Mouse (Mus musculus): ENCODE results near the gene Sel1l.

Gene Sel1l

DNA sequence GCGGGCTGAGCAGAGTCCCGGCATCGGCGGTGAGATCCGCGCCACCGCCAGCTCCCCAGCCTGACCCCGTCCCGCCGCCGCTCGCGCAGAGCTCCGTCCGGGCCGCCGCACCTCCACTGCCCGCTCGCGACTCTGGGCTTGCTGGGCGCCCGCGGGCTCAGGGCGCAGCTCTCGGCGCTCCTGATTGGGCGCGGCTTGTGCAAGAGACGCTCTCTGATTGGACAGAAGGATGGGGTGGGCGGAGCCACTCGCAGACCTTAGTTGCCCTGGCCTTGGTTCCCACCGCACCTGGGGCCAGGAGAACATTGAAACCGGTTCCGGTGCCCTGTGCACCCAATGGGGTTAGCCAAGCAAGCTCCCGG is 70.0 kb downstream of the Sel1l start:
- peak; percentile 60 to 67 for DNase-seq (ENCODE audit: low spot score in 2 of 2)

DNA sequence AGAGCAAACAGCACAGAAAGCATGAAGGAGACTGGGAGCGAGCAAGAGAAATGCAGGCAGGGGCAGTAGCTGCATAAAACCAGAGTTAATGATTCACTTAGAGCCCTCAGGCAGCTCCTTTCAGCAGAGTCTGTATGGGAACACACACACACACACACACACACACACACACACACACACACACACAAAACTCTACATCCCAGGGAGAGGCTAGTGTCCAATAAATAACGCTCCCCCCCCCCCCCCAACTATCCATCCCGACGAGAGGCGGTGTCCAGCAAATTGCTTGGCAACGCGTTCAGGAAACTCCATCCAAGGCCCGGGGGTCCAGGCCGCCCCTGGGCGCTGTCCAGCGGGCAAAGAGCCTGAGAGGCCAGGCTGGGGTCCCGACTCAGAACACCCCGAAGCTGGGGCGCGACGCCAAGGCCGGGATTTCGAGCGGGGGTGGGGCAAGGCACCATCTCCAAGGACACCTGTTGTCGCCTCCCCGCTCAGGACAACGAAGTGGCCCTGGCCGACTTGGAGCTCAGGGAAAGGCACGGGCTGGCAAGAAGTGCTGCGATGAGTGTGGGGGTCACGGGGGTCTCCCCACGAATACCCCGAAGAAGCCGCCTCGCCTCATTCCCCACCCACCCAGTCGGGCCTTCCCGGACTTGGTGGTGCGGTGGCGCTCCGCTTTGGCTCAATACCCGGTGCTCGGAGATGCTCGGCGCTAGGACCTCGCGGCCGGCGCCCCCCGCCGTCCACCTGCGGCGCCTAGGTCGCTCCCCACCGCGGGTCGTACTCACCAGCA is 70.5 kb downstream of the Sel1l start:
- peak in 1 of 2 experiments; percentile 34 for DNase-seq (ENCODE audit: low spot score in 2 of 2)

DNA sequence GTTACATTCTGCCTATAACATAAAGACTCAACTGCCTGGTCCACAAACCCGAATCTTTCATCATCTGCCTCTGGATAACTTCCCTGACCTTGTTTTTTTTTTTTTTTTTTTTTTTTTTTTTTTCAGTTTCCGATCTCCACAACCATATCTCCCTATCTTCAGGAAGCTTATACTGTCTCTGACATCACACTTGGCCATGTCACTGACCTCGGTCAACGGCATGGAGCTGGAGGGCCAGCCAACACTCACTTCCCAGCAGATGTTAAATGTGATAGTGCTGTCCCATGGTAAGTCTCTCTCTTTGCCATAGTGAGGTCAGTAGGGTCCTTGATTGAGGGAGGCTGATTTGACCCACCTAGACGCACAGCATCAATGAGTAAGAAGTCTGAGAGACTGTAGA is 72.6 kb downstream of the Sel1l start:
- no peak for DNase-seq (ENCODE audit: low spot score in 2 of 2)

DNA sequence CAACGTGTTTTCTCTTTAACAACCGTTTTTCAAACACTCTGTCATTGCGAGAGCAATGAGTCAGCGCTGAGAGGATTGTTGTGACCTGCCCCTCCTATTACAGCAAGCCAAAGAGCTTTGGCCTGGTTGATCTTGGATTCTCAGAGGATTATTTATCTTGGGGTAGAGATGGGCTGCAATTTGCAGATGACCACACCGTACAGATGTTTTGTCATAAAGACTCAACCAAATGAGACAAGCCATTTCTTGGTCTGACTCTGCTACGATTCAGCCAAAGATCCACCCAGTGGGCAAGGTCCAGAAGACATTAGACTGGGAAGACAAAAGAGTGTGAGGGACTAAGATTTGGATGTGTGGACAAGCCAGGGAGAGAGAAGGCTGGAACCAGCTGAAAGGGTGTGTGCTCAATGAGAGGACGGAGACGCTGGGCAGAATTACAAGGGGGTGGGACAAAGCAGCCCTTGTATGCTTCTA is 74.1 kb downstream of the Sel1l start:
- no peak for DNase-seq (ENCODE audit: low spot score in 2 of 2)

DNA sequence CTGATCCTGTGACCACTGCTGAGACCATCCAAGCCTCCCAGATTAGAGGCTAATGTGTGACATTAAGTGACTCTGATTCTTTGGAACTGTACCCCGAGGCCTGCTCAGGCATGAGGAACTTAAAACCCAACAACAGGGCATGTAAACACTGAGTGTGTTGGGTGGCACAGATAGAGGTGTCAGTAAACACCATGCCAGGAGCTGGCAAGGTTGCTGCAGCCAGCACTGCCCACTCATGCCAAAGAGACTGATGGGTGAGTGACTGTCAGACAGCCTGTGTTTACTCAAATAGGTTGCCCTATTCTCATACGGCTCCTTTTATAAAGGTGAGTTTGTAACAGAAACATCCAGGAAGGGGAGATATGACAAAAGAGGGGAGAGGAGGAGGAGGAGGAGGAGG is 80.1 kb downstream of the Sel1l start:
- DNase-seq (ENCODE audit: low spot score in 2 of 2) = no peak

DNA sequence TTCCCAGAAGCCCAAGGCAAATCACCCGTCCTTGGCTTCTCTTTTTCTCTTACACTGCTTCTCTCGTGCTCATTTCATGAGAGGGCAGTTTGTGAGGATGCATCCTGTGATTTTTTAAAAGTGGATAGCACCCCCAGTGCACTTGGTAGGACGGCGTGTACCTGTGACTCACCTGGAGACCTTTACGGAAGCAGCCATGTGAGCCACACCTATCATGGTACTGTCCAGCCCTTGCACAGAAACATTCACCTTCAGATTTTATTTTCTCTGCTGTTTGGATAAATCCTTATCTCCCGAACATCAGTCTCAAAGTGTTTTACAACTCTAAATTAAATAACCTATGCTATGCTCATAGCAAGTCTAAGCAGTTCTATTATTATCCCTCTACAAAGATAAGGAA is 80.8 kb downstream of the Sel1l start:
- no peak for DNase-seq (ENCODE audit: low spot score in 2 of 2)

DNA sequence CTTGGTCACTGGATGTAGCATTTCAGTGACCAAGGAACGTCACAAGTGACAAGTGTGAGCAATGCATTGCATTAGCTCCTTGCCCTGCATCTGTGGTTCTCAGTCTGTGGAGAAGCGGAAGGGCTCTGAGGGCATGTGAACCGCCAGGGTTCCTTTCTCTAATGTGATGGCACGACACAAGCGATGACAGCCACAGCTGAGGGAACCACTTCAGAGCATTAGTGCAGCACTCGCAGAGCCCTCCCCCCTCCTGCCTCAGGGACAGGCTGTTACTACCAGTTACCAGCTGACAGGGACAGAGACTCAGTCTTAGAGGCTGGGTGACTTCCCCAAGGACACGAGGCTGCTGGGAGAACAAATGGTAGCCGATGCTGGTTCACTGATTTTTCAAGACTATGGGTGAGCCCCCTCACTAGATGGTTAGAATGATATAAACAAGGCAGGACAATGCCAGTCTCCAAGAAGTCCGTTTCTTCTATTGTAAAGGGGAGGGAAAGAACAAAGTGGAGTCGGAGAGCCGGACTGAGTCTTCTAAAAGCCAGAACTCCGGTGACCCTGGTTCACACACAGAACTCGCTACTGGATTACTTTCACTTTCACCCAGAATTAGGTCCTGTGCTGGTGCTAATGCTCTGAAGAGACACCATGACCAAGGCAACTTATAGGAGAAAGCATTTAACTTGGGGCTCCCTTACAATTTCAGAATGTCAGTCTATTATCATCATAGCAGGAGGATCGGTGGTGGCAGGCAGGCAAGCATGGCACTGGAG is 82.4 kb downstream of the Sel1l start:
- DNase-seq (ENCODE audit: low spot score in 2 of 2) = peak; percentile 29 to 33

DNA sequence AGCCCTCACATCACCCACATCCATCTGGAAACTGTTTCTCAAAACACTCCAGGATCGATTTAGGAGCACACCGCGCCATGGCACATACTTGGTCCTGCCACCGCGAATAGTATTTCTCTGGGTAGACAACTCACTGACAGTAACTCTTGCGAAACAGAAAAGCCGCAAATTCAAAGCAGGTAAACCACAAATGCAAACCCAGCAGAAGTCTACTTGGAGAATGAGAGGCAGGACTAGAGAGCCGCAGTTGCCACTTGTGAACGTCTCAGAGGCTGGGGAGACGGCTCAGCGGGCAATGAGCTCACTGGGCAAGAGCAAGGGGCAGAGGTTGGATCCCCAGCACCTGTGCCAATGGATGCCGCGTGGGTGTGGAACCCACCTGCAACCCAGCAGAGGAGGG is 83.5 kb downstream of the Sel1l start:
- no peak for DNase-seq (ENCODE audit: low spot score in 2 of 2)

DNA sequence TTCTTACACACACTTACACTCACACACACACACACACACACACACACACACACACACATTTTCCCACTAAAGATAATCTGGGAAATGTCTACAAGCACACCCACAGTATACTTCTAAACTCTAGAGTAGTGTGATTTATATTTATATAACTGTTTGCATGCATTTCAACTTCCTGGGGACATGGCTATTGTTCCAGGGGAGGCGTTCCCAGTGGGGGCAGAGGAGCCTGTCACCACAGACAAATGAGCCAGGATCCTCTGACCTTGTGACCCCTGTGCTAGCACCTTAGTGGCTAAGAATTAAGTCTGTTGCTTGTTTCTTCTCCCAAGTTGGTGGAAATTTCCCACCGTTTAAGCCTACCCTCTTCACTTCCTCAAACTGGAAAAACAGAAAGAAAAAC is 83.9 kb downstream of the Sel1l start:
- DNase-seq (ENCODE audit: low spot score in 2 of 2) = no peak

DNA sequence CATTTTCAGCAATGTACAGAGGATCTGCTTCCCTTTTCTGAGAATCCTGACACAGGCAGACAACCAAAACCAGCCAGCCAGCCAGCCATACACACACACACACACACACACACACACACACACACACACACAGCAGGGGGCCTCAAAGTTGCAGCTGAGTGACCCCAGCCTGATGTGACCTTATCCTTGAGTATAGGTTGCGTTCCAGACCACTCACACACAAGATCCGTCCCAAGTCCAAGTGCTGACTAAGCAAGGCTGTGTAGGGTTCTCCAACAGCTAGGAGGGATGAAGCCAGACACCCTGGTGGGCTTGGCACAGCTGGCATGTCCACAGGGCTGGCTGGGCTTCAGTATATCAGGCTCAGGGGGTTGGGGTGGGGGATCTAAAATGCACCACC is 84.5 kb downstream of the Sel1l start:
- DNase-seq (ENCODE audit: low spot score in 2 of 2) = no peak

DNA sequence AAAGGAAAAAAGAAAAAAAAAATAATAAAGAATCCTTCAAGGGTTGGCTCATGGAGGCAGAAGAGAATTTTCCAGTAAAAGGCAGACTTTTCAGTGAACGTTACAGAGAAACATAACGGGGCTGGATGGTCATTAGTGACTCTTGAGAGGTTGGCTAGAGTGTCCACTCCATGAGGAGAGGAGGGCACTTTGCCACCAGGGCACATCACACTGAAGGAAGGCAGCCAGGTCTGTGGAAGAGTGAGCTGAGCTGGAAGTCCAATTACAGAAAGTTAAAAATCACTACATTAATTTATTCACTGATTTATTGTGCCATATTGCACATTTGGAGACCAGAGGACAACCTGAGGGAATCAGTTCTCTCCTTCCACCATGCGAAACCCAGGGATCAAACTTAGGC is 89.1 kb downstream of the Sel1l start:
- DNase-seq (ENCODE audit: low spot score in 2 of 2) = no peak

DNA sequence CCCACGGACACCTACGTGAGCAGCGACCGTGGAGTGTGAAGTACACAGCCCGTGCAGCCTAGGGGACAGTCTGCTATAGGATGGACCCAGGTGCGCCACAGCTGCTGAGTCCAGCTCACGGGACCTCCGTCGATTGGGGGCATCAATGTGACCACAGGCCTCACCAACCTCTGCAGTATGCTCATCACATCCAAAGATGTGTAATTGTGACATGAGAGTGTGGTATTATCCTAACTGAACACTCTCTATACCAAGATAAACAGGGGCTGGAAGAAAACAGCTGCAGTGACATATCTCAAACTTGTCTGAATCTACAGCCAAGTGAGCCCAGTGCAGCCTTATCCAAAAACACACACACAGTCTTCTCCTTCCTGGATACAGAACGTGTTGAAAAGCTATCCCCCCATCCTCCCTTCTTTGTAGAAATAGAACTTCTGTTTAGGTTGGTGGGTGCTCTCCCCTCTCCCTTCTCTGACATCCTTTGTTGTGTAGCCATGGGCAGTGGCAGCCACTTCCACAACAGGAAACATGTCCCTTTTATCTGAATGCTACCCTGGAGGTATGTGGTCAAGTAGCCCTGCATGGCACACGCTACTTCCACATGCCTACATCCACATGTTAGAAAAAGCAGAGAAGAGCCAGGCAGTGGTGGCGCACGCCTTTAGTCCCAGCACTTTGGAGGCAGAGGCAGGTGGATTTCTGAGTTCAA is 90.9 kb downstream of the Sel1l start:
- DNase-seq (ENCODE audit: low spot score in 2 of 2) = no peak

DNA sequence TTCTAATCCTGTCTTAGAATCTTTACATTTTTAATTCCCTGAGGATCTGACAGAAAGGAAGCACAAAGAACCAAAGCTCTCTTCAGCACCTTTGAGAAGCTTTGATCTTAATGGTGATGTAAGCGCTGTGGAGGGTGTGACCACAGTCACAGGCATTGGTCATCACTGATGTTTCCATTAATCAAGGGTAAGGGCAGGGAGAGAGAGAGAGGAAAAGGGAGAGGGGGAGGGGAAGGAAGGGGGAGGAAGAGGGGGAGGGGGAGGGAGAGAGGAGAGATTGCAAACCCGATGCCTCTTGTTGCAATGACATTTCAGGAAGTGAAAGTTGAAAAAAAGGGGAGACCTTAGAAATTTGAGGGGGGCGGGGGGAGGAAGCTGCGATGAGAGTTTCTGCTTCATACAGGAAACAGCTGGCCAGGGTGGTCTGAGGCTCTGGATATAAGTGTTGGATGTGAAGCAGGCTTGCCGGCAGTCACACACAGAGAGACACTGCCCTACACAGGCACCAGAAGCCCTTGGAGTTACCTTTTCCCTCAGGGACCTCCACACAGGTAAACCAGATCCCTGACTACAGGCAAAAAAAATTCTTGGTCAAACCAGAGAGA is 92.3 kb downstream of the Sel1l start:
- DNase-seq (ENCODE audit: low spot score in 2 of 2) = no peak
